Mouse (Mus musculus): ENCODE measurements around the gene Rin1.

Rin1 gene

GRCm38 (mm10) chr19:5041588-5041987 lies 8.7 kb upstream of the Rin1 start:
- DNase-seq (ENCODE audit: low read depth, low spot score) = no peak

- no peak for DNase-seq (ENCODE audit: low read depth, low spot score)
Observed at GRCm38 (mm10) chr19:5045531-5045930, 4.8 kb upstream of the Rin1 start.

GRCm38 (mm10) chr19:5048138-5049056 lies 1.9 kb upstream of the Rin1 start:
- DNase-seq (ENCODE audit: low read depth, low spot score) = no peak

GRCm38 (mm10) chr19:5049325-5049724 lies 956 bp upstream of the Rin1 start:
- DNase-seq (ENCODE audit: low read depth, low spot score) = no peak

GRCm38 (mm10) chr19:5051031-5051430 lies 750 bp downstream of the Rin1 start:
- DNase-seq (ENCODE audit: low read depth, low spot score) = no peak

GRCm38 (mm10) chr19:5051515-5051914 lies 1.2 kb downstream of the Rin1 start:
- no peak for DNase-seq (ENCODE audit: low read depth, low spot score)

- DNase-seq (ENCODE audit: low read depth, low spot score) = no peak
Observed at GRCm38 (mm10) chr19:5052166-5052822, 2.0 kb downstream of the Rin1 start.

- no peak for DNase-seq (ENCODE audit: low read depth, low spot score)
Observed at GRCm38 (mm10) chr19:5052853-5053252, 2.6 kb downstream of the Rin1 start.

- DNase-seq (ENCODE audit: low read depth, low spot score) = no peak
Observed at GRCm38 (mm10) chr19:5053909-5054308, 3.6 kb downstream of the Rin1 start.

- no peak for DNase-seq (ENCODE audit: low read depth, low spot score)
Observed at GRCm38 (mm10) chr19:5056251-5056650, 6.0 kb downstream of the Rin1 start.

GRCm38 (mm10) chr19:5057876-5058775 lies 7.8 kb downstream of the Rin1 start:
- DNase-seq (ENCODE audit: low read depth, low spot score) = no peak

GRCm38 (mm10) chr19:5058801-5059771 lies 8.8 kb downstream of the Rin1 start:
- no peak for DNase-seq (ENCODE audit: low read depth, low spot score)

- DNase-seq (ENCODE audit: low read depth, low spot score) = no peak
Observed at GRCm38 (mm10) chr19:5060365-5061330, 10.4 kb downstream of the Rin1 start.

GRCm38 (mm10) chr19:5062041-5062440 lies 11.8 kb downstream of the Rin1 start:
- DNase-seq (ENCODE audit: low read depth, low spot score) = no peak

GRCm38 (mm10) chr19:5062446-5062845 lies 12.2 kb downstream of the Rin1 start:
- DNase-seq (ENCODE audit: low read depth, low spot score) = no peak

GRCm38 (mm10) chr19:5065104-5065503 lies 14.8 kb downstream of the Rin1 start:
- DNase-seq (ENCODE audit: low read depth, low spot score) = no peak

- DNase-seq (ENCODE audit: low read depth, low spot score) = no peak
Observed at GRCm38 (mm10) chr19:5067040-5067799, 16.9 kb downstream of the Rin1 start.

- DNase-seq (ENCODE audit: low read depth, low spot score) = no peak
Observed at GRCm38 (mm10) chr19:5067867-5068569, 17.7 kb downstream of the Rin1 start, which contains the start of gene Cd248. Gene Cd248 (plus strand): TSS chr19:5068078.
